Mouse (Mus musculus): Measurements from ENCODE around the gene Irgm1. TPM values are rescaled to one million over a fixed set of nuclear protein-coding genes. Genes with fewer than 3 reads are reported as not detected.
"Not testable (repeated sequence)": the region's sequence is repeated elsewhere in the genome, so short reads cannot be mapped to it uniquely, and the experiment has no call there.

Irgm1 gene
- polyA plus RNA-seq, 1 experiment, result 20.1 TPM

GRCm38 (mm10) chr11:48898812-48899431, 27.4 kb upstream of the Irgm1 start:
- H3K4me1 ChIP-seq (ENCODE audit: control insufficient read depth, insufficient read depth, low read length), result no peaks in the 10 kb centered on the region
- H3K27me3 ChIP-seq (ENCODE audit: control insufficient read depth, insufficient read depth, low read length, poor library complexity, severe bottlenecking), result no peaks in the 10 kb centered on the region
- H3K9ac ChIP-seq (ENCODE audit: low read depth, poor library complexity, severe bottlenecking), result no peak overlapping the region
- H3K36me3 ChIP-seq (ENCODE audit: control insufficient read depth, insufficient read depth, low read length, poor library complexity, severe bottlenecking), result no peaks in the 10 kb centered on the region
- no peak for TF ChIP-seq POLR2A (IDR thresholded peaks at IDR 0.05; ENCODE audit: insufficient read depth, low read length)
- TF ChIP-seq CTCF (IDR thresholded peaks at IDR 0.05; ENCODE audit: low read depth, low read length), result no peak
- no peak for TF ChIP-seq EP300 (IDR thresholded peaks at IDR 0.05; ENCODE audit: insufficient read depth, low read depth, low read length)
- no peak overlapping the region for H3K27ac ChIP-seq (ENCODE audit: insufficient read depth, low read length)
- no peak overlapping the region for H3K4me3 ChIP-seq (ENCODE audit: low read depth, low read length)
- no peaks in the 10 kb centered on the region for H3K9me3 ChIP-seq (replicated peaks; ENCODE audit: control insufficient read depth, insufficient read depth, low read length, poor library complexity, severe bottlenecking)

- no peak for TF ChIP-seq CTCF (IDR thresholded peaks at IDR 0.05; ENCODE audit: low read depth, low read length)
- Histone ChIP-seq H3K4me3 (ENCODE audit: low read depth, low read length) (no peak overlapping the region), H3K9me3 (replicated peaks; ENCODE audit: control insufficient read depth, insufficient read depth, low read length, poor library complexity, severe bottlenecking) (no peaks in the 10 kb centered on the region), H3K9ac (ENCODE audit: low read depth, poor library complexity, severe bottlenecking) (no peak overlapping the region), H3K27me3 (ENCODE audit: control insufficient read depth, insufficient read depth, low read length, poor library complexity, severe bottlenecking) (0 out of 2 replicates have a peak, but pooled peaks cover 3% of the 10 kb centered on the region), H3K27ac (ENCODE audit: insufficient read depth, low read length) (no peak overlapping the region), H3K4me1 (ENCODE audit: control insufficient read depth, insufficient read depth, low read length) (no peaks in the 10 kb centered on the region), H3K36me3 (ENCODE audit: control insufficient read depth, insufficient read depth, low read length, poor library complexity, severe bottlenecking) (no peaks in the 10 kb centered on the region)
These were observed 5.2 kb upstream of the Irgm1 start for GRCm38 (mm10) chr11:48876680-48877079.

- not testable (repeated sequence) for H3K27ac ChIP-seq (ENCODE audit: insufficient read depth, low read length)
These were observed 3.9 kb upstream of the Irgm1 start for GRCm38 (mm10) chr11:48875343-48875837.

GRCm38 (mm10) chr11:48874465-48874864, 3.0 kb upstream of the Irgm1 start:
- Histone ChIP-seq H3K36me3 (ENCODE audit: control insufficient read depth, insufficient read depth, low read length, poor library complexity, severe bottlenecking) (no peaks in the 10 kb centered on the region), H3K9me3 (replicated peaks; ENCODE audit: control insufficient read depth, insufficient read depth, low read length, poor library complexity, severe bottlenecking) (no peaks in the 10 kb centered on the region), H3K27me3 (ENCODE audit: control insufficient read depth, insufficient read depth, low read length, poor library complexity, severe bottlenecking) (0 out of 2 replicates have a peak, but pooled peaks cover 2% of the 10 kb centered on the region), H3K4me1 (ENCODE audit: control insufficient read depth, insufficient read depth, low read length) (no peaks in the 10 kb centered on the region), H3K27ac (ENCODE audit: insufficient read depth, low read length) (no peak overlapping the region), H3K4me3 (ENCODE audit: low read depth, low read length) (no peak overlapping the region), H3K9ac (ENCODE audit: low read depth, poor library complexity, severe bottlenecking) (no peak overlapping the region)
- TF ChIP-seq POLR2A (IDR thresholded peaks at IDR 0.05; ENCODE audit: insufficient read depth, low read length) (no peak), CTCF (IDR thresholded peaks at IDR 0.05; ENCODE audit: low read depth, low read length) (no peak), EP300 (IDR thresholded peaks at IDR 0.05; ENCODE audit: insufficient read depth, low read depth, low read length) (no peak)

More at GRCm38 (mm10) chr11:48875343-48875837, 3.9 kb upstream of the Irgm1 start:
- H3K4me3 ChIP-seq (ENCODE audit: low read depth, low read length); H3K4me1 ChIP-seq (ENCODE audit: control insufficient read depth, insufficient read depth, low read length); H3K36me3 ChIP-seq (ENCODE audit: control insufficient read depth, insufficient read depth, low read length, poor library complexity, severe bottlenecking); H3K27me3 ChIP-seq (ENCODE audit: control insufficient read depth, insufficient read depth, low read length, poor library complexity, severe bottlenecking); H3K9me3 ChIP-seq (replicated peaks; ENCODE audit: control insufficient read depth, insufficient read depth, low read length, poor library complexity, severe bottlenecking); H3K9ac ChIP-seq (ENCODE audit: low read depth, poor library complexity, severe bottlenecking): not testable (repeated sequence)

- no peaks in the 10 kb centered on the region for H3K36me3 ChIP-seq (ENCODE audit: control insufficient read depth, insufficient read depth, low read length, poor library complexity, severe bottlenecking)
- no peak overlapping the region for H3K27ac ChIP-seq (ENCODE audit: insufficient read depth, low read length)
- no peak overlapping the region for H3K9ac ChIP-seq (ENCODE audit: low read depth, poor library complexity, severe bottlenecking)
- H3K9me3 ChIP-seq (replicated peaks; ENCODE audit: control insufficient read depth, insufficient read depth, low read length, poor library complexity, severe bottlenecking), result no peaks in the 10 kb centered on the region
- H3K27me3 ChIP-seq (ENCODE audit: control insufficient read depth, insufficient read depth, low read length, poor library complexity, severe bottlenecking), result 0 out of 2 replicates have a peak, but pooled peaks cover 2% of the 10 kb centered on the region
- H3K4me1 ChIP-seq (ENCODE audit: control insufficient read depth, insufficient read depth, low read length), result no peaks in the 10 kb centered on the region
- no peak overlapping the region for H3K4me3 ChIP-seq (ENCODE audit: low read depth, low read length)
- no peak for TF ChIP-seq CTCF (IDR thresholded peaks at IDR 0.05; ENCODE audit: low read depth, low read length)
- TF ChIP-seq POLR2A (IDR thresholded peaks at IDR 0.05; ENCODE audit: insufficient read depth, low read length), result no peak
- TF ChIP-seq EP300 (IDR thresholded peaks at IDR 0.05; ENCODE audit: insufficient read depth, low read depth, low read length), result no peak
These were observed 2.3 kb upstream of the Irgm1 start for GRCm38 (mm10) chr11:48873591-48874290.

- TF ChIP-seq CTCF (IDR thresholded peaks at IDR 0.05; ENCODE audit: low read depth, low read length) (no peak), EP300 (IDR thresholded peaks at IDR 0.05; ENCODE audit: insufficient read depth, low read depth, low read length) (no peak), POLR2A (IDR thresholded peaks at IDR 0.05; ENCODE audit: insufficient read depth, low read length) (no peak)
- 0 out of 2 replicates have a peak, but pooled peaks cover 2% of the 10 kb centered on the region for H3K27me3 ChIP-seq (ENCODE audit: control insufficient read depth, insufficient read depth, low read length, poor library complexity, severe bottlenecking)
- no peak overlapping the region for H3K4me3 ChIP-seq (ENCODE audit: low read depth, low read length)
- H3K36me3 ChIP-seq (ENCODE audit: control insufficient read depth, insufficient read depth, low read length, poor library complexity, severe bottlenecking), result no peaks in the 10 kb centered on the region
- H3K4me1 ChIP-seq (ENCODE audit: control insufficient read depth, insufficient read depth, low read length), result no peaks in the 10 kb centered on the region
- no peaks in the 10 kb centered on the region for H3K9me3 ChIP-seq (replicated peaks; ENCODE audit: control insufficient read depth, insufficient read depth, low read length, poor library complexity, severe bottlenecking)
- no peak overlapping the region for H3K27ac ChIP-seq (ENCODE audit: insufficient read depth, low read length)
- no peak overlapping the region for H3K9ac ChIP-seq (ENCODE audit: low read depth, poor library complexity, severe bottlenecking)
These were observed 1.3 kb upstream of the Irgm1 start for GRCm38 (mm10) chr11:48872695-48873300.

All from ES-Bruce4 (cell line).